In genomic region chr7:35215225-35215624, GRCm38 (mm10) we compare ENCODE assay signal across 9 mouse cellular contexts. TPM values are rescaled to one million over a fixed set of nuclear protein-coding genes. Genes with fewer than 3 reads are reported as not detected.
DNase-seq lines count a peak whose midpoint lies in the region; ATAC-seq and TF ChIP-seq lines count a peak whose summit lies in the region.
"Had no signal": no experiment of that assay in that cellular context is flagged by ENCODE, and none has a peak within 500 bp of the region (broad histone marks: within the 10 kb centered on the region; RNA-seq: fewer than 3 reads in every experiment).

Gene Lrp3 (minus strand): TSS chr7:35215498.

- H3K36me3 ChIP-seq in forebrain, postnatal 0 days (ENCODE audit: insufficient read depth): peaks cover 24% of the 10 kb centered on the region
- H3K36me3 ChIP-seq in lung, embryonic 15.5 days: no peaks in the 10 kb centered on the region
- H3K36me3 ChIP-seq: G1E had no signal

- peak within 1 kb of the TSS; percentile 90 for H3K4me3 ChIP-seq in forebrain, postnatal 0 days (ENCODE audit: low read depth, low read length)
- peak within 1 kb of the TSS; percentile 62 for H3K4me3 ChIP-seq in lung, embryonic 15.5 days

- peak within 1 kb of the TSS; percentile 88 for H3K27ac ChIP-seq in forebrain, postnatal 0 days (ENCODE audit: low read depth, low read length)
- H3K27ac ChIP-seq in lung, embryonic 15.5 days: peak within 1 kb of the TSS; percentile 44; the same call in 1 of the 2 replicates

- peak within 1 kb of the TSS; percentile 97 for H3K9ac ChIP-seq in forebrain, postnatal 0 days
- H3K9ac ChIP-seq in lung, embryonic 15.5 days: peak within 1 kb of the TSS; percentile 61

- no peaks in the 10 kb centered on the region for H3K9me3 ChIP-seq in forebrain, postnatal 0 days (ENCODE audit: low read length)
- no peaks in the 10 kb centered on the region for H3K9me3 ChIP-seq in lung, embryonic 15.5 days

- WGBS in forebrain, postnatal 0 days: under 1% methylated on average over 46 of the region's 53 CpGs
- under 1% methylated on average over 51 of the region's 53 CpGs for WGBS in lung, embryonic 15.5 days

- peaks cover 3% of the 10 kb centered on the region; the same call in 1 of the 2 replicates for H3K4me1 ChIP-seq in forebrain, postnatal 0 days (ENCODE audit: insufficient read depth)
- peaks cover 16% of the 10 kb centered on the region for H3K4me1 ChIP-seq in lung, embryonic 15.5 days

- peak within 1 kb of the TSS; percentile 83 for H3K4me2 ChIP-seq in forebrain, postnatal 0 days (ENCODE audit: low read depth)
- peak within 1 kb of the TSS; percentile 88 for H3K4me2 ChIP-seq in lung, embryonic 15.5 days

- peak; percentile 66 for DNase-seq in ES-CJ7 (ENCODE audit: low read depth, low spot score)
- DNase-seq in cerebellum, adult 18-20 months: peak; percentile 78 to 86
- DNase-seq in forebrain, postnatal 0 days: peak; percentile 80
- DNase-seq in heart, postnatal 4 days: peak; percentile 81
- peak; percentile 66 to 78 for DNase-seq in layer of hippocampus, postnatal 10 days (ENCODE audit: low spot score in 2 of 2)
- DNase-seq in retina, embryonic 14.5 days (ENCODE audit: low spot score): peak; percentile 75
- DNase-seq in T-cell, adult 2 months (ENCODE audit: low spot score): no peak

- peak; percentile 92 for ATAC-seq in forebrain, postnatal 0 days
- ATAC-seq in lung, embryonic 15.5 days (ENCODE audit: borderline replicate concordance, extremely low read depth, low FRiP score, low TSS enrichment): peak; percentile 93

- H3K27me3 ChIP-seq in forebrain, postnatal 0 days (ENCODE audit: insufficient read depth, low read length): no peaks in the 10 kb centered on the region
- peaks cover 8% of the 10 kb centered on the region; the same call in 1 of the 2 replicates for H3K27me3 ChIP-seq in lung, embryonic 15.5 days

- TF ChIP-seq CTCF in forebrain, postnatal 0 days (IDR thresholded peaks at IDR 0.05; ENCODE audit: low read depth): no peak

RNA-seq across cellular contexts. Expression of gene Lrp3, which starts in this region (rescaled TPM):
- total RNA-seq in forebrain, postnatal 0 days (2014; rRNA removed): 109 and 122 TPM in 2 replicates
- 20.9 and 22.1 TPM in 2 replicates for polyA plus RNA-seq in forebrain, postnatal 0 days (2015; fragmentation: Nextera tagmentation; extraction: Ambion mirVana)
- 1 to 10 TPM; 6.9 TPM for total RNA-seq in heart, postnatal 4 days (2021)
- total RNA-seq in layer of hippocampus, postnatal 10 days (2021): 10 to 100 TPM; 80.4 to 83.8 TPM
- polyA plus RNA-seq in lung, embryonic 15.5 days (2015; fragmentation: Nextera tagmentation; extraction: Ambion mirVana): 7.7 and 7.9 TPM in 2 replicates
- polyA plus RNA-seq: G1E had no signal

Comparison
In these comparisons a context has a peak if more than half of its experiments do, and no peak if none do; other contexts are left out.
1. RNA of gene Lrp3 (total RNA-seq): 109 to 122 TPM in forebrain, postnatal 0 days and 80.4 to 83.8 TPM in layer of hippocampus, postnatal 10 days; 6.9 TPM in heart, postnatal 4 days; every median in the first group is over 10 times any median in the second.